Mouse (Mus musculus) lung, postnatal 25 days (tissue): ENCODE results near the gene Bicral.
"Not testable (repeated sequence)": the region's sequence is repeated elsewhere in the genome, so short reads cannot be mapped to it uniquely, and the experiment has no call there.

Source experiments
- DNase-seq: peaks from one replicate; pipeline ENCODE4 v3.0.0; 2022; ENCODE audit warnings: low spot score

The Bicral gene

DNA sequence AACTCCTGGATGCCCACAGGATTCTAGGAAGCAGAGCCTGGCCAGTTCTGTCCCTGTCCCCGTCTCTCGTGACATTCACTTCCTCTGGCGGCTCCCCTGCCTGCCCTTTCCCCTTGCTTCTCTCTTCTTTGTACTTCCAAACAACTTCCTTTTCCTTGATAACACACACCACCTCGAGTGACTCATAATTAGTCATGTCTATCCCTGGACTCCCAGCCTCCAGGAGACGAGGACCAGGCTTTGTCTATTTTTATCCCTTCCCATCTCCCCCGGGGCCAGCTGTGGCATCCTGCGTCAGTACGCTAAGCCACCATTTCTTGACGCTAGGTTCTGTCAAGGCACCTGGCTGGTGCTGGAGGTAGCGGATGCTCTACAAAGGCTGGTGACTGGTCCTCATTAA is 15.9 kb upstream of the Bicral start:
- no peak for DNase-seq

DNA sequence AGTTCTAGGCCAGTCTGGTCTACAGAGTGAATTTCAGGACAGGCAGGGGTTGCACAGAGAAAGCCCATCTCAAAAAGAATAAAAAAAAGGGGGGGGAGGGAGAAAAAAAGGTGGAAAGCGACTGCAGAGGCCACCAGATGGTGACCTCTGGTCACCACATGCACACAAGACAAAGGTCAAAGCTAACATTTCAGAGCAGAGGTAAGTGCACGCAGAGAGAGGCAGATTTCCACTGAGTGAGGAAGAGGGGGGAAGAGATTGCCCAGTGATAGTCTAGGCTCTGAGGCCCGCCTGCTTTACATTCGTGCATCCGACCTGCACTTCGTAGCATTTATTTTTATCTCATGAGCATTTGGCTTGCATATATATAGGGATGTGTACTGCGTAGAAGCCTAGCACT is 14.5 kb upstream of the Bicral start:
- DNase-seq = no peak

DNA sequence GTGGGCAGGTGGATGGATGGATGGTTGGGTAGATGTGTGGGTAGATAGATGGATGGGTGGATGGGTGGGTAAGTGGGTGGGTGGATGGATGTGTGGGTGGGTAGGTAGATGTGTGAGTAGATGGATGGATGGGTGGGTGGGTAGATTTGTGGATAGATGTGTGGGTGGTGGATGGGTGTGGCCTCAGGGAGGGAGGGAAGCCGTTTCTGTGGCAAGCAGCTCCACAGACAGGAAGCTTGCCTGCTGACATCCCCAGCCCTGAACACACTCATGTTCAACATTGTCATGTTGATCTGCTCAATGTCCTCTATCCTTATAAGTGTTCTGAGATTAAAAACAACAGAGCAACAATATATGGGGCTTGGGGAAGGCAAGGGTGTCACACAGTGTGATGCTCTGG is 12.6 kb upstream of the Bicral start:
- no peak for DNase-seq

GRCm38 (mm10) chr17:46870204-46870798 is 12.0 kb upstream of the Bicral start:
- DNase-seq = peak; percentile 47

- DNase-seq = no peak
Measured at GRCm38 (mm10) chr17:46866836-46867235, 8.6 kb upstream of the Bicral start.

GRCm38 (mm10) chr17:46864566-46865195 is 6.4 kb upstream of the Bicral start:
- DNase-seq = no peak

DNA sequence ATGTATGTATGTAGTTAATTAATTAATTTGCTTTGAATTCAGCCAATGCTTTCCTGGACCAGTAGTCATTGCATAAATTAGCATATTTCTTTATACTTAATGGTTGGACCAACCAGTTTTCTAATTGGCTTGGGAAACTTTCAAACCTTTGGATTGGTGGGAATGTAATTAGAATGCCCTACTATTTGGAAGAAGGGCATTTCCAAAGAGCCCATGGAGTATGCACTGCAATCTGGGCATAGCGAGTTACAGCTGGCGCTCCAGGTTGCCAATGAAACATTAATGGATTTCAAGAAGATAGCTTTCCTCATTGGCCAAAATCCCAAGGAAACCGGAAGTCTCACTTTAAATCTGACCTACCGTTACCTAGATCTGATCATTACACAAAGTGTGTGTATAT is 1.8 kb upstream of the Bicral start:
- DNase-seq = no peak

- DNase-seq = no peak
Measured at GRCm38 (mm10) chr17:46858749-46859444, 615 bp upstream of the Bicral start.

GRCm38 (mm10) chr17:46857361-46857902 is 850 bp downstream of the Bicral start:
- DNase-seq = peak; percentile 71

DNA sequence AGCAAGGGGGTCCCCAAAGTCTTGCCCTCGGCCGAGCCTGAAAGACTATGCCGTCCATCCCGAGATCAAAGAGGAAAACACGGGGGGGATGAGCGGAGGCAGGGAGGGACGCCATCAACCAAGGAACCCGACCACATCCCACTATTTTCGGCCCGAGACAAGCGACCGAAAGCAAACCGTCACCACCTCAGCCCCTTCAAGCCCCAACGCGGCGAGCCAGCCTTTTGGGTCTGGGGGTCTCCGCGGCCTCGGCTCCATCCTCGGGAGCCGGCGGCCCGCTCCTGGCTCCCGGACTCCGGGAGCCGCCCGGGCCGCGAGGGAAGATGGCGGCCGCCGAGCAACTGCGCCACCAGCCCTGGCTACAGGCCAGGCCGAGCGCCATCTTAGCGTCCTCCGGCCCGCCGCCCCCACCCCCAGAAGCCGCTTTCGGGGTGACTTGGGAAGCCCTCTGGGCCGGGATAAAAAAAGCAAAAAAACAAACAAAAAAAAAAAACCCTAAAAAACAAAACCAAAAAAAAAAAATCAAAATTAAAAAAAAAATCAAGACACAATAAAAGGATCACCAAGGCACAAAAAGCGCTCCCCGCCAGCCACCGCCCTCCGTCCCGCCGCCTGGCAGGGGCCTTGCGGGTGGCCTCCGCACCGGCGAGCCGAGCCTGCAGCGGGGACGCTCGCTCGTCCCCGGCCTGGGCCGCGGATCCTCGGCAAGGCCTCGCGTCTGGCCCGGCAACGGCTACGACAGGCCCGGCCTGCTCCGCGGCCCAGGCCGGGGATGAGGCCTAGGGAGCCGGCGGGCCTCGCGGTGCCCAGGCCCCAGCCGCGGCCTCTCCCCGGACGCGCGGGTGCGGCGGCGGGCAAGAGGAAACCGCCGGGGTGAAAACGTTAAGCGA is 1.6 kb downstream of the Bicral start:
- DNase-seq = peak; percentile 81

- no peak for DNase-seq
Measured at GRCm38 (mm10) chr17:46856107-46856388, 2.2 kb downstream of the Bicral start.

- DNase-seq = no peak
Measured at GRCm38 (mm10) chr17:46855328-46856106, 2.8 kb downstream of the Bicral start.

- DNase-seq = no peak
Measured at GRCm38 (mm10) chr17:46854640-46855110, 3.6 kb downstream of the Bicral start.

- no peak for DNase-seq
Measured at GRCm38 (mm10) chr17:46854096-46854495, 4.2 kb downstream of the Bicral start.

DNA sequence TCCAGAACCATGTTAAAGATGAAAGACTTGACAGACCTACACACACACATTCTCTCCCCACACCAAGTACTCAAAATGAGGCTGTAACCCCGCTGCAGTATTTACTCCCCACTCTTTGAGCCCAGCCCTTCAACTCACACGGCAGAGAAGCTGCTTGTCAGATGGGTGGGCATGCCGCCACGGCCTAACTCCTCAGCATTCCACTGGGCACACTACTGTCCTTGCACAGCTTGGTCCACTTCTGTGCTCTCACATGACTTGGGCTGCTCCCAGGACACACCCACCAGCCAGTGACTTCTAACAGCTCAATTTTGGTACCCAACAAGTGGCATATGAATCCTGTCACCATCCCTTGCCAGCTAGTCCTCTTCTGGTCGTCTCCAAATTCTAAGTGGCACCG is 5.0 kb downstream of the Bicral start:
- peak; percentile 73 for DNase-seq

- no peak for DNase-seq
Measured at GRCm38 (mm10) chr17:46852725-46853124, 5.6 kb downstream of the Bicral start.

DNA sequence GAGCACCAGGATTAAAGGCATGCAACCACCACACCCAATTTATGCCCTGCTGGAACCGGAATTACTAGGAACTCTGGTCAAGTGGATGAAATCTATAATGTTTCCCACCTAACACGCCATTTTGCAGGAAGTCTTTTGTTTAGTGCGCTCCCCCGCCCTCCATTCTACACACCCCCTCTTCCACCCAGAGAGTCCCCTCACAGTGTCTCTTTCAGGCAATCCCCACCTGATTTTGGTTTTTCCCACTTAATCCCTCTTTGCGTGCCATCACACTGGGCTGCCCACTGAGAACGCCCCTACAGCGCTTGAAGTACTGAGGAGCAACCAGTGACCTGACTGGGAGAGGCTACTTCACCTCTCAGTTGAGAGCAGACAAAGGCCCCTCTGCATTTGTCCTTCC is 11.1 kb downstream of the Bicral start:
- no peak for DNase-seq

DNA sequence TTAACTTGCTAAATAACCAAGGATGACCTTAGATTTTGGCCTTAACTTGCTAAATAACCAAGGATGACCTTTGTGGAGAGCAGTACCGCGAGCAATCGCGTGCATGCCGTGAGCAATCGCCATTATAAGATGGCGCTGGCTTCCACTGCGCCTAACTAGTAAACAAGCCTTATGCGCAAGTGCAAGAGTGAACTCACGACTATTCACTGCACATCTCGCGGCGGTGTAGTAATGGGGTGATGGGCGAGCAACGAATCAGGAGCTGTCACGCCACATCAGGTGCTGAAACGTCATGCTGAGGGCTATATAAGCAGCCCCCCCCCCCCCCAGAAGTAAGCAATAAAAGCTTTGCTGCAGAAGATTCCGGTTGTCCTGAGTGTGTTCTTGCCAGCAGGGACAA is 11.7 kb downstream of the Bicral start:
- DNase-seq = not testable (repeated sequence)

DNA sequence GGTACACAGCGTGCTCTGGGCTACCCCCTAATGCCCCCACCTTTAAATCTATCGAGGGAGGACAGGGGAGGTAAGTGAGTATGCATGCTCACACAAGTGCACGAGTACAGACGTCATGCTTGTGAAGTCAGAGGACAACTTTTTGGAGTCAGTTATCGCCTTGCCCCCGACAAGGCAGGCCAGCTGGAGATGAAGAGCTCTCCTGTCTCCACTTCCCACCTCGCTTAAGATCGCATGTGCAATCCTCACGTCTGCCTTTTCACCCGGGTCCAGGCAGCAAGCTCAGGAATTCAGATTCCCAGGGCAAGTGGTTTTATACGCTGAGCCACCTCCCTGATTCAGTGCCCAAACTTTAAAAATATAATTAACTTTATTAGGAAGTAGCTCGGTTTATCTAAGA is 13.0 kb downstream of the Bicral start:
- DNase-seq = no peak

DNA sequence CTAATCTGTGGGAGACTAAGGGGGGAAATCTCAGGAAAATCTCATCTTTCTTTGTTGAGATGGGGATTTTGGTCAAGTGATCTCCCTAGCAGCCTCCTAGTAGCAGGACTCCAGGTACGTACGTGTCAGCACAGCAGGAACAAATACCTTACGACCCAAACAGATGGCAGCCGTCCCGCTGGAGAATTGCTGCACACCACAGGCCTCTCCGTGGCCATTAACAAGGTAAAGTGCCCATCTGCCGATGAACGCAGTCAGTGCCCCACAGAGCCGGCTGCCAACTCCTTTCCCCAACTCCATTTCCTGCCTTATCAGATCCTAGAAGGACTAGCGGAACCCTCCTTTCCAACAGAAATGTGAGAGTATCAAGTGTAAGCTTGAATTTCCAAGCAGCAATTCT is 13.5 kb downstream of the Bicral start:
- no peak for DNase-seq

- no peak for DNase-seq
Measured at GRCm38 (mm10) chr17:46843716-46844115, 14.6 kb downstream of the Bicral start.

GRCm38 (mm10) chr17:46843022-46843421 is 15.3 kb downstream of the Bicral start:
- no peak for DNase-seq
